Mouse (Mus musculus): ENCODE results near the gene Cdk4. TPM values are rescaled to one million over a fixed set of nuclear protein-coding genes. Genes with fewer than 3 reads are reported as not detected.

The Cdk4 gene
- 127 and 148 TPM in 2 replicates for polyA plus RNA-seq (2011; ENCODE audit: insufficient read depth, insufficient read length, low replicate concordance, missing spikeins)

- TF ChIP-seq POLR2A (IDR thresholded peaks at IDR 0.05; ENCODE audit: borderline replicate concordance, control insufficient read depth, low read depth, low read length), result peak; percentile 56; the same call in 1 of the 2 replicates
- no peak for TF ChIP-seq CTCF (IDR thresholded peaks at IDR 0.05; ENCODE audit: control insufficient read depth, insufficient read depth, low read length)
- under 1% methylated on average over 46 of the region's 46 CpGs for WGBS
- peak within 1 kb of the TSS; percentile 54 for H3K27ac ChIP-seq (ENCODE audit: control insufficient read depth, insufficient read depth, low read depth, low read length, poor library complexity)
- peak within 1 kb of the TSS; percentile 76 for H3K4me3 ChIP-seq (replicated peaks; ENCODE audit: control insufficient read depth, low read depth, low read length)
- H3K4me1 ChIP-seq (ENCODE audit: control insufficient read depth, insufficient read depth, low read length), result no peaks in the 10 kb centered on the region; the same call in 1 of the 2 replicates
Observed at GRCm38 (mm10) chr10:127063239-127063872, at the start of gene Cdk4. TSS of gene Cdk4 (plus strand) at chr10:127063534.

GRCm38 (mm10) chr10:127016488-127016887 lies 46.8 kb upstream of the Cdk4 start:
- TF ChIP-seq POLR2A (IDR thresholded peaks at IDR 0.05; ENCODE audit: borderline replicate concordance, control insufficient read depth, low read depth, low read length) (no peak), CTCF (IDR thresholded peaks at IDR 0.05; ENCODE audit: control insufficient read depth, insufficient read depth, low read length) (no peak)
- Histone ChIP-seq H3K27ac (ENCODE audit: control insufficient read depth, insufficient read depth, low read depth, low read length, poor library complexity) (no peak overlapping the region), H3K4me1 (ENCODE audit: control insufficient read depth, insufficient read depth, low read length) (no peaks in the 10 kb centered on the region), H3K4me3 (replicated peaks; ENCODE audit: control insufficient read depth, low read depth, low read length) (no peak overlapping the region)
- 58% methylated on average over 5 of the region's 5 CpGs for WGBS

- Histone ChIP-seq H3K4me1 (ENCODE audit: control insufficient read depth, insufficient read depth, low read length) (no peaks in the 10 kb centered on the region), H3K4me3 (replicated peaks; ENCODE audit: control insufficient read depth, low read depth, low read length) (no peak overlapping the region), H3K27ac (ENCODE audit: control insufficient read depth, insufficient read depth, low read depth, low read length, poor library complexity) (no peak overlapping the region)
- TF ChIP-seq POLR2A (IDR thresholded peaks at IDR 0.05; ENCODE audit: borderline replicate concordance, control insufficient read depth, low read depth, low read length), result no peak
- WGBS, result 41% methylated on average over 2 of the region's 2 CpGs
Observed at GRCm38 (mm10) chr10:127017071-127017470, 46.3 kb upstream of the Cdk4 start.

GRCm38 (mm10) chr10:127018422-127018821 lies 44.9 kb upstream of the Cdk4 start:
- WGBS, result 83% methylated on average over 16 of the region's 16 CpGs
- no peaks in the 10 kb centered on the region for H3K4me1 ChIP-seq (ENCODE audit: control insufficient read depth, insufficient read depth, low read length)
- no peak overlapping the region for H3K4me3 ChIP-seq (replicated peaks; ENCODE audit: control insufficient read depth, low read depth, low read length)
- TF ChIP-seq CTCF (IDR thresholded peaks at IDR 0.05; ENCODE audit: control insufficient read depth, insufficient read depth, low read length) (no peak), POLR2A (IDR thresholded peaks at IDR 0.05; ENCODE audit: borderline replicate concordance, control insufficient read depth, low read depth, low read length) (no peak)
- no peak overlapping the region for H3K27ac ChIP-seq (ENCODE audit: control insufficient read depth, insufficient read depth, low read depth, low read length, poor library complexity)

DNA sequence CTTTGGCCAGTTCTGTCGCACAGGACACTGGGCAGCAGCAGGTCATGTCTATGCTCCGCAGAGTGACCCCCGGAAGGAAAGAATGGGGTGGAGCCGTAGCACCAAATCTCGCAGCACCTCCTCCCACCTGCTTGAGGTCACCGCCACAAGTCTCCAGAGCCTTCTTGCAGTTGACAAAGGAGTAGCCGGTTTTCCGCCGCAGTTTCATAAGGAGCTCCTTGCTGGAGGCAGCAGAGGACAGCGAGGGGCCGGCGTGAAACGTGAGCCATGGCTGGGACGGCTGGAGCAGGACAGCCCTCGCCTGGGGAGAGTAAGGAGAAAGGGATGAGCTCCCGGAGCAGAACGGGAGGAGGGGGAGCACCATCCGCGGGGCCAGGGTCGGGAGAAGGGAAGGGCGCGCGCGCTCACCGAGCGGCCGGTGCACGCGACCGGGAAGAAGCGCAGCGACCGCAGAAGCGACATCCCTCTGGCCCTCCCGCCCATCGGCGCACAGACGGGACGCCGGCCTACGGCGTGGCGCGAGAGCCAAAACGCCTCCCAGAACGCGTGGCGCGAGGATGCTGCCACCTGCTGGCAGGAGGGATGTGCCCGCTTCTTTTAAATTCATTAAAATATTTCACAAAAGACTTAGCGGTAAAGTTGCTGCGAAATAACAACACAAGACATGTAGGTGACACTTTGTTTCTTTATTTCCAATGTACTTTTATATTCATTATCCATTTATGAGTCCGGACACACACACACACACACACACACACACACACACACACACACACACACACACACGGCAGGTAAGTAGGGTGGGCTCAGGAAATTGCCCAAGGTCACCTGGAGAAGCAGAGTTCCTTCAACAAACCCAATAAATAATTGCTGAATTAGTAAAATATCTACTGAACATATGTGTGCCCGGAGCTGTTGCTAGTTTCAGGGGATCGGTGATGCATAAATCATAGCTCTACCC lies 32.7 kb upstream of the Cdk4 start, which contains the start of gene Tsfm:
Gene Tsfm, minus strand, starts transcription at position 505 of the 961 bp plus-strand sequence.
- peak within 1 kb of the TSS; percentile 18; the same call in 1 of the 2 replicates for H3K27ac ChIP-seq (ENCODE audit: control insufficient read depth, insufficient read depth, low read depth, low read length, poor library complexity)
- TF ChIP-seq POLR2A (IDR thresholded peaks at IDR 0.05; ENCODE audit: borderline replicate concordance, control insufficient read depth, low read depth, low read length), result peak; percentile 81; the same call in 1 of the 2 replicates
- peak; percentile 97 for TF ChIP-seq CTCF (IDR thresholded peaks at IDR 0.05; ENCODE audit: control insufficient read depth, insufficient read depth, low read length)
- 4% methylated on average over 56 of the region's 56 CpGs for WGBS
- H3K4me1 ChIP-seq (ENCODE audit: control insufficient read depth, insufficient read depth, low read length), result no peaks in the 10 kb centered on the region
- peak within 1 kb of the TSS; percentile 92 for H3K4me3 ChIP-seq (replicated peaks; ENCODE audit: control insufficient read depth, low read depth, low read length)

- no peak overlapping the region for H3K4me3 ChIP-seq (replicated peaks; ENCODE audit: control insufficient read depth, low read depth, low read length)
- no peaks in the 10 kb centered on the region for H3K4me1 ChIP-seq (ENCODE audit: control insufficient read depth, insufficient read depth, low read length)
- no peak overlapping the region for H3K27ac ChIP-seq (ENCODE audit: control insufficient read depth, insufficient read depth, low read depth, low read length, poor library complexity)
- WGBS, result 77% methylated on average over 8 of the region's 8 CpGs
- TF ChIP-seq CTCF (IDR thresholded peaks at IDR 0.05; ENCODE audit: control insufficient read depth, insufficient read depth, low read length) (no peak), POLR2A (IDR thresholded peaks at IDR 0.05; ENCODE audit: borderline replicate concordance, control insufficient read depth, low read depth, low read length) (no peak)
Observed at GRCm38 (mm10) chr10:127033301-127033741, 30.0 kb upstream of the Cdk4 start.

DNA sequence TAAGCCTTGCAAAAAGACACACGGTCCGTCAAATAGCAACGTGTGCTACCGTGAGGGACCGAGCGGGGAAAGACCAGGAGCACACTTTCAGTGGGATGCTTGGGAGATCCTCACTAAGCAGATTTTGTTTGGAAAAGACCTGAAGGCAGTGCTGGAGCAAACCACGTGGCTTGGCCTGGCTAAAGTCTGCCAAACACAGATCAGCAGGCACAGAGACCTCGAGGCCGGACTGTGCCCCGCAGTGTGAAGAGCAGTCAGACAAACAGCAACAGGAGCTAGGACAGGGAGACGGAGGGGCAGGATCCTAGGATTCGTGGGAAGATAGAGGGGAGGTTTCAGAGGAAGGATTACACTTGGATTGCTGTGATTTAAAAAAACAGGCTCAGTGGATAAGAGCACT lies 27.1 kb upstream of the Cdk4 start:
- Histone ChIP-seq H3K4me1 (ENCODE audit: control insufficient read depth, insufficient read depth, low read length) (peaks cover 1% of the 10 kb centered on the region; the same call in 1 of the 2 replicates), H3K4me3 (replicated peaks; ENCODE audit: control insufficient read depth, low read depth, low read length) (no peak overlapping the region), H3K27ac (ENCODE audit: control insufficient read depth, insufficient read depth, low read depth, low read length, poor library complexity) (no peak overlapping the region)
- 83% methylated on average over 12 of the region's 12 CpGs for WGBS
- TF ChIP-seq CTCF (IDR thresholded peaks at IDR 0.05; ENCODE audit: control insufficient read depth, insufficient read depth, low read length) (no peak), POLR2A (IDR thresholded peaks at IDR 0.05; ENCODE audit: borderline replicate concordance, control insufficient read depth, low read depth, low read length) (no peak)

DNA sequence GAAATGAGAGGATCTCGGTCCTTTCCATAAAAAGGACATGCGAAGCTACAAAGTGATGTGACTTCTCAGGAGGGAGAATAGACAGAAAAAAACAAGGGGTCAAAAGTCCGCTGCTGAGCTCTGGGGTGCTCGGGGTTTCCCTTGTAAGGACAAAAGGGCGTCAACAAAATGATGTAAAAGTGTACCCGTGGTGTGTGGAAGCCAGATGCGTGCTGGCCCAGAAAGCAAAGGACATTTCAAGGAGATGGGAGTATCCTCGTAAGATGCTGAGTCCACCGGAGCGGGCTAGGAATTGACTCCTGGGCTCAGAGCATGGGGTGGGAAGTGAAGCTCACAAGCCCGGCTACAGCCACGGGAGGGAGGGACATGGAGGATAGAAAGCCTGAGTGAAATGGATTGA lies 25.7 kb upstream of the Cdk4 start:
- TF ChIP-seq CTCF (IDR thresholded peaks at IDR 0.05; ENCODE audit: control insufficient read depth, insufficient read depth, low read length), result no peak
- no peak for TF ChIP-seq POLR2A (IDR thresholded peaks at IDR 0.05; ENCODE audit: borderline replicate concordance, control insufficient read depth, low read depth, low read length)
- H3K4me1 ChIP-seq (ENCODE audit: control insufficient read depth, insufficient read depth, low read length), result peaks cover 1% of the 10 kb centered on the region; the same call in 1 of the 2 replicates
- H3K4me3 ChIP-seq (replicated peaks; ENCODE audit: control insufficient read depth, low read depth, low read length), result no peak overlapping the region
- WGBS, result 76% methylated on average over 12 of the region's 12 CpGs
- no peak overlapping the region for H3K27ac ChIP-seq (ENCODE audit: control insufficient read depth, insufficient read depth, low read depth, low read length, poor library complexity)

All from bone marrow, adult 2 months (tissue).